Mouse (Mus musculus) G1E (cell line): Measurements from ENCODE around the gene Ubald1.

Experiments used
- CTCF ChIP-seq: IDR thresholded peaks from 2 replicates; pipeline ENCODE4 v1.5.1; 2012; ENCODE audit warnings: low read depth, low read length, inconsistent platforms, mixed read lengths
- TAL1 ChIP-seq: conservative IDR thresholded peaks from 2 replicates; pipeline ENCODE4 v1.6.1; 2012; ENCODE audit warnings: low read depth, low read length, inconsistent platforms, mixed read lengths

DNA sequence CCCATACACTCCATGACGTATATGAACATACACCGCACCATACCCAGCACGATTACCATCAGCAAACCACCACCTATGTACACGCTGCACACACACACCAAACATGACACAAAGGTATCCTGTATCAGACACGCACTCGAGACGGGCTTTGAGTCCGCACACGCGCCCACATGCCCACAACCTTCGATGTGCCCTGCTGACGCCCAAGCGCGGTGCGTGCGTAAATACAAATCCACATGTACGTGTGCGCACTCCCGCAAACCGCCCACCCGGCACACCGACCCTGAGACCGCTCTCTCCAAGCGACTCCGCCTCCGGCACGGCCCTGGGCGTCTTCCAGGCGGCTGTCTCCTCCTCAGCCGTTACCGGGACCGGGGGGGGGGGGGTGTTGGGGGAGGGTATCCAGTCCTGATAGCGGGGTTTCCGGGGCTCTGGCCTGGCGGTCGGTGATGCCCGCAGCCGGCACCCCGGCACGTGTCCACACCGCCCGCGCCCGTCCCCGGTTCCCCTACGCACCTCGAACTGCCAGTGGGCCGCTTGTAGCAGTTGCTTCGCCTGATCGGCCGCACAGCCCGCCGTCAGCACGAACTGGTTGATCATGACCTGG, 911 bp downstream of the Ubald1 start:
- TF ChIP-seq CTCF = no peak
- TF ChIP-seq TAL1 = no peak
